Mouse (Mus musculus): ENCODE measurements at regions not wholly inside any gene's neighbourhood (a gene's known extent, or its start where the extent isn't known, plus 50 kb on each side); places are given as distances from the start of the nearest gene placed in this dataset.

DNA sequence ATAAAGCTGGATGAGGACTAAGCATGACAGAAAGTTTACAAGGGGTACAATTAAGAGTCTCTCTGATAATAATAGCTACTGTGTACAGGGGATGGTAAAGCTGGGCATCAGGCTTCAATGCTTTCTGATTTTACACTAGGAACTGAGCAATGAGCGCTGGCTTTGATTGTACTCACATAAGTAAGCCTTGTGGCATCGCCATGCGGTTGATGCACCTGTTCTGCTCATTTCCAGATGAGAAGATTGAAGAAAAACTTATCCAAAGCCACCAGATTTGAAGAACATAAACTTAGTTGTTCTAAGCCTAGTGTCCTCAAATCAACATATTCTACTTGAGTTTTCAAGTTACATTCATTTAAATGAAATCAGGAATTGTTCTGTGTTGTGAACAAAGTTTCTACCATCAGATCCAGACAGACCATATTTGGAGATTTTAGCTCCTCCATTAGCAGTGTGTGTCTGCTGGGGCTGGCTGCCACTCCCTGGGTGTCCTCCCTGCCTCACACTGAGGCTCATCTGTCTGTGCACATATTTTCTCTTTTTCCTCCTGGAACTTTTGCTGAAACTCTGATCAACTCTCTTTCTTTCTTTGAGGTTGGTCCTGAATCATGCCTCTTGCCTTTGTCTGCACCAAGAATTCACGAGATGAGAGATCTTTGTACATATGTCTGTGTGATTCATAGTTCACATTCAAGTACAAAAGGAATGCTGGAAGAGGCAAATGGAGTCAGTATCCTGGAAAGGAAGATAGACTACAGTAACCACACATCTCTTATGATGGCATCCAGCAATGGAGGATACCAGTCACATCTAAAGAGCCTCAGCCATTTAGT is 68.2 kb upstream of the Ifne start:
- DNase-seq (ENCODE audit: low spot score) (no peak), ATAC-seq (ENCODE audit: low FRiP score) (no peak)
- Histone ChIP-seq H3K36me3 (ENCODE audit: control insufficient read depth, insufficient read depth, low read length) (no peaks in the 10 kb centered on the region), H3K4me2 (replicated peaks; ENCODE audit: low read depth, low read length) (no peak overlapping the region), H3K4me3 (ENCODE audit: low read depth, low read length) (no peak overlapping the region), H3K27ac (ENCODE audit: low read depth, low read length) (no peak overlapping the region), H3K4me1 (replicated peaks; ENCODE audit: control insufficient read depth, insufficient read depth, low read length) (no peaks in the 10 kb centered on the region), H3K27me3 (ENCODE audit: control insufficient read depth, insufficient read depth, low read length) (no peaks in the 10 kb centered on the region), H3K9ac (ENCODE audit: low read depth, low read length) (no peak overlapping the region), H3K9me3 (ENCODE audit: control insufficient read depth, low read length) (no peaks in the 10 kb centered on the region)
- 83% methylated on average over 4 of the region's 4 CpGs for WGBS

DNA sequence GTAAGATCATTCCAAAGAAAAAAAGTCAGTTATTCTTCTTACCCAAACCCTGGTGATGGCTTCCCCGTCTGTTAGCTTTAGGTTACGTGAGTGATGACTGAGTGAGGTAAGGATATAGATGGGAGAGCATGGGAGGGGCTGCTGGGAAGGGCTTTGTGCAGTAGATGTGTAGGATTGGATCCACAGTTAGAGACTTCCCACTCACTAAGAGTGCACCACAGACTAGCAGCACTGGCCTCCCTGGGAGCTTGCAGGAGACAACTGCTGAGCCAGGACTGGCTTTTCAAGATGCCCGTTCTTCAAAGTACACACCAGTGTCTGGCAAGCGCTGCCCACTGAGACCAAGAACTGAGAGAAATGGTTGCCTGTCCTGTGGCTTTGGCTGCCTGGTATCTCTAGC is 62.0 kb upstream of the Ifne start:
- Histone ChIP-seq H3K27ac (ENCODE audit: low read depth, low read length) (no peak overlapping the region), H3K36me3 (ENCODE audit: control insufficient read depth, insufficient read depth, low read length) (no peaks in the 10 kb centered on the region), H3K27me3 (ENCODE audit: control insufficient read depth, insufficient read depth, low read length) (peaks cover 13% of the 10 kb centered on the region), H3K9me3 (ENCODE audit: control insufficient read depth, low read length) (no peaks in the 10 kb centered on the region), H3K9ac (ENCODE audit: low read depth, low read length) (no peak overlapping the region), H3K4me2 (replicated peaks; ENCODE audit: low read depth, low read length) (no peak overlapping the region), H3K4me3 (ENCODE audit: low read depth, low read length) (no peak overlapping the region), H3K4me1 (replicated peaks; ENCODE audit: control insufficient read depth, insufficient read depth, low read length) (no peaks in the 10 kb centered on the region)
- no peak for DNase-seq (ENCODE audit: low spot score)
- 75% methylated on average over 4 of the region's 4 CpGs for WGBS
- ATAC-seq (ENCODE audit: low FRiP score), result no peak

DNA sequence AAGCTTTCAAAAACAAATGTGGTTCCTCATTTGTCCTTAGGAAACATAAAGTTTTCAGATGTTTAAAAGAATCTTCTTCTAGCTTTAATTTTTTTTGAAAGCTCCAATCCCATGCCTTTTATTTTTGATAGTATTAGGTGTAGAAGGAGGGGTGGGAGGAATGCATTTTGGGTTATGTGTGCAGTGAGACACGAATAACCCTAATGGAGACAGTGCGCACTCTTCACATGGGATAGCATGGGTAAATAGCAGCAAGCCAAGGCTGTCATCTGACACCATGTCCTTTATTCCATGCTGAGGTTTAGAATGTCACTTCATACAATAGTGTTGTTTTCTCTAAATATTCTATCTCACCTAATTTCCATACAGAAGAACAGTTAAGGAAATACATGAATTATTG is 60.7 kb upstream of the Ifne start:
- H3K9ac ChIP-seq (ENCODE audit: low read depth, low read length), result no peak overlapping the region
- peaks cover 13% of the 10 kb centered on the region for H3K27me3 ChIP-seq (ENCODE audit: control insufficient read depth, insufficient read depth, low read length)
- no peaks in the 10 kb centered on the region for H3K36me3 ChIP-seq (ENCODE audit: control insufficient read depth, insufficient read depth, low read length)
- H3K9me3 ChIP-seq (ENCODE audit: control insufficient read depth, low read length), result no peaks in the 10 kb centered on the region
- no peak overlapping the region for H3K4me2 ChIP-seq (replicated peaks; ENCODE audit: low read depth, low read length)
- H3K27ac ChIP-seq (ENCODE audit: low read depth, low read length), result no peak overlapping the region
- H3K4me1 ChIP-seq (replicated peaks; ENCODE audit: control insufficient read depth, insufficient read depth, low read length), result no peaks in the 10 kb centered on the region
- 79% methylated on average over 2 of the region's 2 CpGs for WGBS
- no peak for ATAC-seq (ENCODE audit: low FRiP score)
- DNase-seq (ENCODE audit: low spot score), result no peak
- H3K4me3 ChIP-seq (ENCODE audit: low read depth, low read length), result no peak overlapping the region

DNA sequence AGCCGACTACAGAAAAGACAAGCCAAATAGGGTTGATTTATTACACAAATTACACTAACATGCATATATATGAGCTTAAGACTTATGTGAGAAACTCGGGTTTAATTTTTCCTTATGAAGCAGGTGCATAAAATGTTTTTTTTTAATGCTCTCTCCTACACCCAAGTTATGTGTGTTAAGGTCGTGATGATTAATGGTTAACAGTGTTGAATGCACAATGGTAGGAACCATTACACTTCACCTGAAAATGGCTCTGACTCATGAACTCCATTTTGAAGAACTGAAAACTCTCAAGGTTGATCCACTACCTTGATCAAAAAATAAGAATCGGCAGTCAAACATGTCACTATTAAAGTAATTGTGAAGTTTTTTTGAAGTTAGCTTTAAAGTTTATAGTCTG is 59.4 kb upstream of the Ifne start:
- H3K36me3 ChIP-seq (ENCODE audit: control insufficient read depth, insufficient read depth, low read length), result no peaks in the 10 kb centered on the region
- no peaks in the 10 kb centered on the region for H3K9me3 ChIP-seq (ENCODE audit: control insufficient read depth, low read length)
- DNase-seq (ENCODE audit: low spot score) (no peak), ATAC-seq (ENCODE audit: low FRiP score) (no peak)
- H3K27me3 ChIP-seq (ENCODE audit: control insufficient read depth, insufficient read depth, low read length), result peaks cover 15% of the 10 kb centered on the region
- H3K9ac ChIP-seq (ENCODE audit: low read depth, low read length), result no peak overlapping the region
- H3K27ac ChIP-seq (ENCODE audit: low read depth, low read length), result no peak overlapping the region
- H3K4me1 ChIP-seq (replicated peaks; ENCODE audit: control insufficient read depth, insufficient read depth, low read length), result no peaks in the 10 kb centered on the region
- WGBS, result 71% methylated on average over 4 of the region's 4 CpGs
- no peak overlapping the region for H3K4me3 ChIP-seq (ENCODE audit: low read depth, low read length)
- no peak overlapping the region for H3K4me2 ChIP-seq (replicated peaks; ENCODE audit: low read depth, low read length)

DNA sequence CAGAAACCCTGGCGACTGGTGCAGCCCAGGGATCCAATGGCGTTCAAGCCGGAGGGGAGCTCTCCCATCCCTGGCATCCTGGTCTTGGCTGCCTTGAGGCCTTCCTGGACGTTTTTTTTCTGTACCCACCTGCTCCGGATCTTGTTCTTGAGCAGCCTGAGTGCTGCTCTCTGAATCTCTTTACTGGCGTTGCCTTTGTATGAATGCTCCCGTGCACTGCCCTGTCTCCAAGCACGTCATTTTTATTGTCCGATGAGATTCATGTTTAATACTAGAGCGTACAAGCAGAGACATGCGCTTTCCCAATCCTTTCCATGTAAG is 58.7 kb upstream of the Ifne start:
- no peaks in the 10 kb centered on the region for H3K36me3 ChIP-seq (ENCODE audit: control insufficient read depth, insufficient read depth, low read length)
- peak overlapping the region; percentile 57 for H3K4me3 ChIP-seq (ENCODE audit: low read depth, low read length)
- H3K4me1 ChIP-seq (replicated peaks; ENCODE audit: control insufficient read depth, insufficient read depth, low read length), result no peaks in the 10 kb centered on the region
- no peaks in the 10 kb centered on the region for H3K9me3 ChIP-seq (ENCODE audit: control insufficient read depth, low read length)
- DNase-seq (ENCODE audit: low spot score) (no peak), ATAC-seq (ENCODE audit: low FRiP score) (no peak)
- H3K9ac ChIP-seq (ENCODE audit: low read depth, low read length), result peak overlapping the region; percentile 28; the same call in 1 of the 2 replicates
- H3K27me3 ChIP-seq (ENCODE audit: control insufficient read depth, insufficient read depth, low read length), result peaks cover 15% of the 10 kb centered on the region
- 6% methylated on average over 11 of the region's 11 CpGs for WGBS
- no peak overlapping the region for H3K27ac ChIP-seq (ENCODE audit: low read depth, low read length)
- H3K4me2 ChIP-seq (replicated peaks; ENCODE audit: low read depth, low read length), result peak overlapping the region; percentile 87

DNA sequence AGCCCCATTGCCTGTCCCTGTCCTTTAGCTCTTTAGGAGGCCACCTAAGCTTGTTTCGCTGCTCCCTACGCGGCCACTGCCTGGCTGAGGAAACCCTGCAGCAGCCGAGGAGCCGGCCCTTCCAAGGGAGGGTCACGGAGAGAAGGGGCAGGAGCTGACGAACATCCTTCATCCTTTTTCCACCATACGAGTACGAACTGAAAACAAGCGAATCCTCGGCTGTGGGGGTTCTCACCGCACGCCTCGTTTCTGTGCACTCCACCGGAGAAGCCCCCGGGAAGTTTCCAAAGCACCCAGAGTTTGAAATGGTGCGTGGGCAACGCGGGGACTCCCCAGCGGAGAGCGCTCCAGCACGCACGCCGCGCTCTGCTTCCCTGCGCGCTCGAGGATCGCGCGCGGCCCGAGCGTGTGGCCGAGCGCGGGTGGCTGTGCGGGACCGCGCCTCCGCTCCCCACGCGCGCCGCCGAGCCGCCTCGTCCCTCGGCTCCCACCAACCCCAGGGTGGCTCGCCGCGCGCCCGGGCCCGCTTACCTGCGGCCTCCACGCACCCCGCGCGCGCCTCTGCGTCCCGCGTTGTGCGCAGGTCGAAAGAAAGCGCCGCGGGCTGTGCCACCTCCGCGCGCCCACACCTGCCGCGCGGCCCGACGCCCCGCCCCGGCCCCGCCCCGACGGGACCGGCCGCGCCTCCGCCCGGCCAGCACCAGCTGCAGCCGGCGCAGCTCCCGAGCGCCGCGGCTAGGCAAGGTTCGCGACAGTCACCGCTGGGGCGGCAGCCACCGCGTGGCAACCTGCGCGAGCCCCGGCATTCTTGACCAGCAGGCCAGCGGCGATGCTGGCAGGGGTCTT is 58.1 kb upstream of the Ifne start:
- under 1% methylated on average over 62 of the region's 104 CpGs for WGBS
- DNase-seq (ENCODE audit: low spot score) (peak; percentile 76), ATAC-seq (ENCODE audit: low FRiP score) (peak; percentile 97)
- H3K4me1 ChIP-seq (replicated peaks; ENCODE audit: control insufficient read depth, insufficient read depth, low read length), result no peaks in the 10 kb centered on the region
- no peaks in the 10 kb centered on the region for H3K9me3 ChIP-seq (ENCODE audit: control insufficient read depth, low read length)
- H3K27ac ChIP-seq (ENCODE audit: low read depth, low read length), result no peak overlapping the region
- H3K4me2 ChIP-seq (replicated peaks; ENCODE audit: low read depth, low read length), result peak overlapping the region; percentile 87
- peak overlapping the region; percentile 57 for H3K4me3 ChIP-seq (ENCODE audit: low read depth, low read length)
- no peaks in the 10 kb centered on the region for H3K36me3 ChIP-seq (ENCODE audit: control insufficient read depth, insufficient read depth, low read length)
- H3K9ac ChIP-seq (ENCODE audit: low read depth, low read length), result peak overlapping the region; percentile 28; the same call in 1 of the 2 replicates
- H3K27me3 ChIP-seq (ENCODE audit: control insufficient read depth, insufficient read depth, low read length), result peaks cover 15% of the 10 kb centered on the region

DNA sequence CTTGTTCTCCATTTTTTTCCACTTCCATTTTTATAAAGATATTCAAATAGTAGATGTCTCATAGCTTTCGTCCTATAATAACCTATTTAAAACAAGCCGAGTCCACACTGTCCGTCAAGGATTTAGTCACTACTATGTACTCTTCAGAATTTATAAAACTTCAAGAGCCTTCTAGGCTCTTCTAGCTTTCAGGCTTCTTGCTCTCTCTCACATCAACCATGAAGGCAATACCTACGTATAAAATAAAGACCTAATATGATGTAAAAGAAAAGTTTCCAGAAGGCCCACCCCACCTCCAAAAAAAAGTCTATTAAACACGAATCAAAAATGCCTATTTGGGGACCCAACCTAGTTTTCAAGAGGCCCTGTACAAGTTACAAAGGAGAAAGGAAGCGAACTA is 57.0 kb upstream of the Ifne start:
- Histone ChIP-seq H3K4me3 (ENCODE audit: low read depth, low read length) (no peak overlapping the region), H3K9me3 (ENCODE audit: control insufficient read depth, low read length) (no peaks in the 10 kb centered on the region), H3K9ac (ENCODE audit: low read depth, low read length) (no peak overlapping the region), H3K27me3 (ENCODE audit: control insufficient read depth, insufficient read depth, low read length) (peaks cover 15% of the 10 kb centered on the region), H3K36me3 (ENCODE audit: control insufficient read depth, insufficient read depth, low read length) (no peaks in the 10 kb centered on the region), H3K27ac (ENCODE audit: low read depth, low read length) (no peak overlapping the region), H3K4me2 (replicated peaks; ENCODE audit: low read depth, low read length) (no peak overlapping the region), H3K4me1 (replicated peaks; ENCODE audit: control insufficient read depth, insufficient read depth, low read length) (no peaks in the 10 kb centered on the region)
- no peak for ATAC-seq (ENCODE audit: low FRiP score)
- no peak for DNase-seq (ENCODE audit: low spot score)
- 68% methylated on average over 6 of the region's 6 CpGs for WGBS

DNA sequence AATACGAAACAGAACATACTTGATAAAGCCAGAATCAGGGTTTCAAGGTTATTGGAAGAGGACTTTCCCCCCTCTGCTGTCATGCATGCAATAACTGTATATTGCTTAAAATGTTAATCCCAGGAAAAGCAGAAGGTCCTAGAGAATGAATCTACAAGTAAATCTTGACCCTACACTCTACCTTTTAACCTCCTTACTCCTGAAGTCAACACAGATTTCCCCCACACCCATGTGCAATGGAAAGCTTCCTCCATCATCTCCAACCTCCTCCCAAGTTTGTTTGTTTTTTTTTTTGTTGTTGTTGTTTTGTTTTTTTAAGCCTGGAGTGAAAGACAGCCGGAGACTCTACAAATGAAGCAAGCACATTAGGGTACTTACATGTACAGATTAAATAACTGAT is 55.9 kb upstream of the Ifne start:
- ATAC-seq (ENCODE audit: low FRiP score), result no peak
- Histone ChIP-seq H3K27me3 (ENCODE audit: control insufficient read depth, insufficient read depth, low read length) (peaks cover 15% of the 10 kb centered on the region), H3K4me1 (replicated peaks; ENCODE audit: control insufficient read depth, insufficient read depth, low read length) (no peaks in the 10 kb centered on the region), H3K9ac (ENCODE audit: low read depth, low read length) (no peak overlapping the region), H3K36me3 (ENCODE audit: control insufficient read depth, insufficient read depth, low read length) (no peaks in the 10 kb centered on the region), H3K9me3 (ENCODE audit: control insufficient read depth, low read length) (no peaks in the 10 kb centered on the region), H3K4me2 (replicated peaks; ENCODE audit: low read depth, low read length) (no peak overlapping the region), H3K27ac (ENCODE audit: low read depth, low read length) (no peak overlapping the region), H3K4me3 (ENCODE audit: low read depth, low read length) (no peak overlapping the region)
- WGBS, result 77% methylated on average over 2 of the region's 2 CpGs
- DNase-seq (ENCODE audit: low spot score), result no peak

DNA sequence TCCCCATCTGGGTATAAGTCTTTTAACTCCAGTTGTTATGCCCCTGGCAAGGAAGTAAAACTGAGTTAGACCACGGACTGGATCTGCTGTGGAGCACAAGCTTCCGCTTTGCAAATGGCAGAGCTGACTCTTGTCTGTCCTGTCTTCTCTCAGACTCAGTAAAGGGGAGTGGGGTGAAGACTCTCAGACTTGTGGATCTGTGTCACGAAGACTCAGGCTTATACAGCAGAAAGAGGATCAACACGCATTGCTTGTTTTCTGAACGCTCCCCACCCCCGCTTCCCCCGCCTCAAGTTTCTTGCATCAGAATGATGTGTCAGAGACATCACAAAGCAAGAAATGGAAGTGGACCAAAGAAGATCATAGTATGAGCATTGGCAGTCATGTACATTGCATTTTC is 55.3 kb upstream of the Ifne start:
- no peak overlapping the region for H3K9ac ChIP-seq (ENCODE audit: low read depth, low read length)
- H3K36me3 ChIP-seq (ENCODE audit: control insufficient read depth, insufficient read depth, low read length), result no peaks in the 10 kb centered on the region
- H3K9me3 ChIP-seq (ENCODE audit: control insufficient read depth, low read length), result no peaks in the 10 kb centered on the region
- ATAC-seq (ENCODE audit: low FRiP score), result no peak
- H3K4me2 ChIP-seq (replicated peaks; ENCODE audit: low read depth, low read length), result no peak overlapping the region
- no peak overlapping the region for H3K27ac ChIP-seq (ENCODE audit: low read depth, low read length)
- no peak for DNase-seq (ENCODE audit: low spot score)
- no peaks in the 10 kb centered on the region for H3K4me1 ChIP-seq (replicated peaks; ENCODE audit: control insufficient read depth, insufficient read depth, low read length)
- H3K27me3 ChIP-seq (ENCODE audit: control insufficient read depth, insufficient read depth, low read length), result peaks cover 15% of the 10 kb centered on the region
- H3K4me3 ChIP-seq (ENCODE audit: low read depth, low read length), result no peak overlapping the region
- WGBS, result 69% methylated on average over 7 of the region's 7 CpGs

Measured in hindbrain, embryonic 11.5 days (tissue).